Mouse (Mus musculus) induced T-regulatory cell, adult 2 months (primary cell): Measurements from ENCODE around the gene Ano6.

Experiments used
- DNase-seq: peaks from one replicate; pipeline ENCODE4 v3.0.0-alpha.2; 2012; ENCODE audit warnings: low read depth

The Ano6 gene

GRCm38 (mm10) chr15:95856684-95857595 lies 66.3 kb downstream of the Ano6 start:
- DNase-seq, result no peak

GRCm38 (mm10) chr15:95858876-95859655 lies 68.4 kb downstream of the Ano6 start:
- no peak for DNase-seq

GRCm38 (mm10) chr15:95863865-95864660 lies 73.4 kb downstream of the Ano6 start:
- DNase-seq, result no peak

GRCm38 (mm10) chr15:95865311-95866100 lies 74.9 kb downstream of the Ano6 start:
- no peak for DNase-seq

GRCm38 (mm10) chr15:95868172-95868571 lies 77.5 kb downstream of the Ano6 start:
- no peak for DNase-seq

- DNase-seq, result no peak
Observed at GRCm38 (mm10) chr15:95869611-95870010, 79.0 kb downstream of the Ano6 start.

- DNase-seq, result no peak
Observed at GRCm38 (mm10) chr15:95871631-95872030, 81.0 kb downstream of the Ano6 start.

- DNase-seq, result no peak
Observed at GRCm38 (mm10) chr15:95872447-95872846, 81.8 kb downstream of the Ano6 start.

- DNase-seq, result no peak
Observed at GRCm38 (mm10) chr15:95873276-95873675, 82.6 kb downstream of the Ano6 start.

- no peak for DNase-seq
Observed at GRCm38 (mm10) chr15:95874216-95874615, 83.6 kb downstream of the Ano6 start.

- DNase-seq, result no peak
Observed at GRCm38 (mm10) chr15:95874726-95875125, 84.1 kb downstream of the Ano6 start.

GRCm38 (mm10) chr15:95875898-95876297 lies 85.3 kb downstream of the Ano6 start:
- no peak for DNase-seq

- DNase-seq, result no peak
Observed at GRCm38 (mm10) chr15:95880616-95881151, 90.0 kb downstream of the Ano6 start.

GRCm38 (mm10) chr15:95882436-95882835 lies 91.8 kb downstream of the Ano6 start:
- DNase-seq, result no peak

- no peak for DNase-seq
Observed at GRCm38 (mm10) chr15:95883559-95883958, 92.9 kb downstream of the Ano6 start.

- DNase-seq, result peak; percentile 37
Observed at GRCm38 (mm10) chr15:95884658-95885620, 94.3 kb downstream of the Ano6 start.

- no peak for DNase-seq
Observed at GRCm38 (mm10) chr15:95885953-95886820, 95.5 kb downstream of the Ano6 start.

- DNase-seq, result no peak
Observed at GRCm38 (mm10) chr15:95887365-95887764, 96.7 kb downstream of the Ano6 start.

GRCm38 (mm10) chr15:95888556-95888955 lies 97.9 kb downstream of the Ano6 start:
- DNase-seq, result no peak
